Mouse (Mus musculus) left cerebral cortex, postnatal 36 days (tissue): Measurements from ENCODE around the gene Gabrd. TPM values are rescaled to one million over a fixed set of nuclear protein-coding genes. Genes with fewer than 3 reads are reported as not detected.

Experiments used
- DNase-seq, 2 experiments: peaks; one replicate each; pipeline ENCODE4 v3.0.0; 2021 to 2022; ENCODE audit warnings: low spot score in 2 of 2, mixed read lengths in 1 of 2
- intact Hi-C: fragments of 180-260 bp; cut with DNase I; formaldehyde crosslinking; loops from one replicate; pipeline ENCODE4 v1.15.1; 2025
- total RNA-seq, 2 experiments: library from RNA; stranded (reverse); gene quantifications; 2 replicates each; pipeline ENCODE4 v1.2.3; 2021

Gene Gabrd
- total RNA-seq, 2 experiments from 2014 or later, result 69.6 to 79.8 TPM

- peak; percentile 60 to 75 for DNase-seq
These were observed 2.4 kb downstream of the Gabrd start for GRCm38 (mm10) chr4:155395471-155395870.

GRCm38 (mm10) chr4:155387166-155387565 is 10.7 kb downstream of the Gabrd start:
- intact Hi-C loops, result no loop called here
- DNase-seq, result no peak

More at GRCm38 (mm10) chr4:155395471-155395870, 2.4 kb downstream of the Gabrd start:
- intact Hi-C loops, result no loop called here

- intact Hi-C loops, result no loop called here
- DNase-seq, result no peak
These were observed 14.6 kb downstream of the Gabrd start for GRCm38 (mm10) chr4:155383326-155383725.

- peak; percentile 63 to 76 for DNase-seq
- intact Hi-C loops, result no loop called here
These were observed 15.2 kb downstream of the Gabrd start for GRCm38 (mm10) chr4:155382752-155383151.

GRCm38 (mm10) chr4:155381974-155382373 is 15.9 kb downstream of the Gabrd start:
- intact Hi-C loops, result no loop called here
- no peak for DNase-seq

GRCm38 (mm10) chr4:155371797-155372735 is 25.8 kb downstream of the Gabrd start:
- no peak for DNase-seq
- intact Hi-C loops, result no loop called here

GRCm38 (mm10) chr4:155370737-155371715 is 26.9 kb downstream of the Gabrd start:
- intact Hi-C loops, result no loop called here
- DNase-seq, result no peak

GRCm38 (mm10) chr4:155368684-155369083 is 29.2 kb downstream of the Gabrd start:
- peak; percentile 78 to 83 for DNase-seq
- intact Hi-C loops, result loop anchor here (5.0 to 10.0 kb wide), 3 partner anchors 39 to 206 kb away; partner anchors contain the start of gene Cfap74

- intact Hi-C loops, result loop anchor here (5.0 to 10.0 kb wide), 3 partner anchors 40 to 207 kb away; partner anchors contain the start of gene Cfap74
These were observed 30.2 kb downstream of the Gabrd start for GRCm38 (mm10) chr4:155367739-155368138.

GRCm38 (mm10) chr4:155366784-155367183 is 31.1 kb downstream of the Gabrd start:
- intact Hi-C loops, result loop anchor here (5.0 to 10.0 kb wide), 3 partner anchors 41 to 208 kb away; partner anchors contain the start of gene Cfap74

More at GRCm38 (mm10) chr4:155367739-155368138, 30.2 kb downstream of the Gabrd start:
- no peak for DNase-seq

GRCm38 (mm10) chr4:155362443-155362842 is 35.5 kb downstream of the Gabrd start:
- intact Hi-C loops, result loop anchor here (10.0 kb wide), 1 partner anchor 212 kb away; no protein-coding TSS in a partner anchor

More at GRCm38 (mm10) chr4:155366784-155367183, 31.1 kb downstream of the Gabrd start:
- DNase-seq, result no peak

GRCm38 (mm10) chr4:155361303-155361791 is 36.6 kb downstream of the Gabrd start, which contains the start of gene Prkcz:
TSS of gene Prkcz (minus strand) at chr4:155361361.
- peak in 1 of 2 experiments; percentile 67 for DNase-seq

More at GRCm38 (mm10) chr4:155362443-155362842, 35.5 kb downstream of the Gabrd start:
- DNase-seq, result no peak

GRCm38 (mm10) chr4:155360856-155361255 is 37.1 kb downstream of the Gabrd start:
- intact Hi-C loops, result loop anchor here (10.0 kb wide), 1 partner anchor 214 kb away; no protein-coding TSS in a partner anchor
- DNase-seq, result peak in 1 of 2 experiments; percentile 16

More at GRCm38 (mm10) chr4:155361303-155361791, 36.6 kb downstream of the Gabrd start, which contains the start of gene Prkcz:
- intact Hi-C loops, result loop anchor here (10.0 kb wide), 1 partner anchor 213 kb away; no protein-coding TSS in a partner anchor

- no peak for DNase-seq
- intact Hi-C loops, result loop anchor here (10.0 kb wide), 1 partner anchor 215 kb away; no protein-coding TSS in a partner anchor
These were observed 38.1 kb downstream of the Gabrd start for GRCm38 (mm10) chr4:155359560-155360464.

- DNase-seq, result no peak
- intact Hi-C loops, result no loop called here
These were observed 40.3 kb downstream of the Gabrd start for GRCm38 (mm10) chr4:155357601-155358000.

GRCm38 (mm10) chr4:155356354-155356753 is 41.6 kb downstream of the Gabrd start:
- no peak for DNase-seq
- intact Hi-C loops, result no loop called here

- intact Hi-C loops, result no loop called here
- DNase-seq, result no peak
These were observed 43.4 kb downstream of the Gabrd start for GRCm38 (mm10) chr4:155354546-155354945.

- intact Hi-C loops, result no loop called here
- no peak for DNase-seq
These were observed 43.9 kb downstream of the Gabrd start for GRCm38 (mm10) chr4:155354035-155354434.
